35 mouse cellular contexts compared by ENCODE assay signal in genomic region chr3:119128076-119128475, GRCm38 (mm10).
"Had no signal": no experiment of that assay in that cellular context is flagged by ENCODE, and none has a peak within 500 bp of the region (broad histone marks: within the 10 kb centered on the region; RNA-seq: fewer than 3 reads in every experiment).

No protein-coding gene starts in this region.

- DNase-seq: heart, postnatal 14 days; heart, postnatal 36 days; heart, postnatal 4 days; kidney, adult 11 months; kidney, adult 18-20 months; kidney, adult 2 months; kidney, adult 8-10 months; kidney, adult 9 months; kidney, postnatal 10 days; kidney, postnatal 14 days; kidney, postnatal 25 days; kidney, postnatal 36 days; kidney, postnatal 4 days; layer of hippocampus, adult 9-11 months; layer of hippocampus, postnatal 36 days had no signal

- H3K9ac ChIP-seq: heart, embryonic 12.5 days; heart, embryonic 13.5 days; heart, embryonic 15.5 days; hindbrain, embryonic 12.5 days; hindbrain, embryonic 13.5 days; hindbrain, embryonic 14.5 days; hindbrain, embryonic 15.5 days; intestine, embryonic 15.5 days; kidney, embryonic 15.5 days had no signal

- H3K4me1 ChIP-seq: heart, embryonic 10.5 days; heart, embryonic 12.5 days; heart, embryonic 13.5 days; heart, embryonic 15.5 days; hindbrain, embryonic 10.5 days; hindbrain, embryonic 12.5 days; hindbrain, embryonic 13.5 days; hindbrain, embryonic 15.5 days; intestine, embryonic 15.5 days; kidney, embryonic 15.5 days had no signal

- H3K4me3 ChIP-seq: heart, embryonic 10.5 days; heart, embryonic 12.5 days; heart, embryonic 13.5 days; heart, embryonic 15.5 days; hindbrain, embryonic 10.5 days; hindbrain, embryonic 12.5 days; hindbrain, embryonic 13.5 days; hindbrain, embryonic 15.5 days; intestine, embryonic 15.5 days; kidney, embryonic 15.5 days; layer of hippocampus, adult 2 months; left cerebral cortex, adult 2 months had no signal

- H3K36me3 ChIP-seq: heart, embryonic 10.5 days; heart, embryonic 12.5 days; heart, embryonic 13.5 days; heart, embryonic 15.5 days; hindbrain, embryonic 10.5 days; hindbrain, embryonic 12.5 days; hindbrain, embryonic 13.5 days; hindbrain, embryonic 15.5 days; intestine, embryonic 15.5 days; kidney, embryonic 15.5 days had no signal

- H3K27ac ChIP-seq: heart, embryonic 10.5 days; heart, embryonic 13.5 days; heart, embryonic 15.5 days; hindbrain, embryonic 10.5 days; hindbrain, embryonic 12.5 days; hindbrain, embryonic 13.5 days; hindbrain, embryonic 14.5 days; hindbrain, embryonic 15.5 days; hindbrain, postnatal 0 days; intestine, embryonic 15.5 days; kidney, embryonic 15.5 days; kidney, postnatal 0 days; layer of hippocampus, adult 2 months; left cerebral cortex, adult 2 months had no signal

- H3K9me3 ChIP-seq: heart, embryonic 10.5 days; heart, embryonic 12.5 days; heart, embryonic 13.5 days; heart, embryonic 15.5 days; hindbrain, embryonic 10.5 days; hindbrain, embryonic 12.5 days; hindbrain, embryonic 13.5 days; hindbrain, embryonic 15.5 days; intestine, embryonic 15.5 days; kidney, embryonic 15.5 days had no signal

- ATAC-seq: hindbrain, embryonic 16.5 days; hindbrain, postnatal 0 days; inflammation-experienced regulatory T-cells, adult 6 months; intestine, embryonic 15.5 days; intestine, embryonic 16.5 days; intestine, postnatal 0 days had no signal

- H3K27me3 ChIP-seq: heart, embryonic 12.5 days; heart, embryonic 13.5 days; heart, embryonic 15.5 days; hindbrain, embryonic 12.5 days; hindbrain, embryonic 13.5 days; hindbrain, embryonic 15.5 days; intestine, embryonic 15.5 days; kidney, embryonic 15.5 days had no signal

- H3K4me2 ChIP-seq: heart, embryonic 11.5 days; heart, embryonic 12.5 days; heart, embryonic 13.5 days; heart, embryonic 15.5 days; hindbrain, embryonic 12.5 days; hindbrain, embryonic 13.5 days; hindbrain, embryonic 14.5 days; hindbrain, embryonic 15.5 days; intestine, embryonic 15.5 days; kidney, embryonic 15.5 days had no signal
